Mouse (Mus musculus) lung, postnatal 36 days (tissue): ENCODE results near the gene Hist1h2bh.

Experiments
- DNase-seq: peaks from one replicate; pipeline ENCODE4 v3.0.0; 2022; ENCODE audit warnings: mixed read lengths

Hist1h2bh gene

GRCm38 (mm10) chr13:23529480-23530165, 13.6 kb downstream of the Hist1h2bh start:
- no peak for DNase-seq

GRCm38 (mm10) chr13:23529005-23529404, 14.2 kb downstream of the Hist1h2bh start:
- DNase-seq: no peak

- DNase-seq: peak; percentile 96
Observed at GRCm38 (mm10) chr13:23526312-23526711, 16.9 kb downstream of the Hist1h2bh start.

GRCm38 (mm10) chr13:23525901-23526300, 17.3 kb downstream of the Hist1h2bh start:
- DNase-seq: no peak

- peak; percentile 71 for DNase-seq
Observed at GRCm38 (mm10) chr13:23524654-23525053, 18.5 kb downstream of the Hist1h2bh start.

GRCm38 (mm10) chr13:23523976-23524375, 19.2 kb downstream of the Hist1h2bh start:
- no peak for DNase-seq

GRCm38 (mm10) chr13:23521703-23522102, 21.5 kb downstream of the Hist1h2bh start:
- DNase-seq: peak; percentile 90

GRCm38 (mm10) chr13:23519416-23519815, 23.8 kb downstream of the Hist1h2bh start:
- DNase-seq: peak; percentile 88

GRCm38 (mm10) chr13:23518885-23519284, 24.3 kb downstream of the Hist1h2bh start:
- DNase-seq: peak; percentile 90

GRCm38 (mm10) chr13:23518295-23518603, 24.9 kb downstream of the Hist1h2bh start:
- DNase-seq: no peak

- peak; percentile 95 for DNase-seq
Observed at GRCm38 (mm10) chr13:23517603-23518294, 25.4 kb downstream of the Hist1h2bh start.

GRCm38 (mm10) chr13:23516822-23517602, 26.2 kb downstream of the Hist1h2bh start:
- DNase-seq: peak; percentile 86

GRCm38 (mm10) chr13:23515826-23516620, 27.2 kb downstream of the Hist1h2bh start:
- no peak for DNase-seq

- no peak for DNase-seq
Observed at GRCm38 (mm10) chr13:23515281-23515680, 27.9 kb downstream of the Hist1h2bh start.

- DNase-seq: no peak
Observed at GRCm38 (mm10) chr13:23513517-23513916, 29.7 kb downstream of the Hist1h2bh start.

- DNase-seq: no peak
Observed at GRCm38 (mm10) chr13:23510127-23510526, 33.1 kb downstream of the Hist1h2bh start.

- no peak for DNase-seq
Observed at GRCm38 (mm10) chr13:23506819-23507515, 36.2 kb downstream of the Hist1h2bh start.

GRCm38 (mm10) chr13:23506351-23506750, 36.8 kb downstream of the Hist1h2bh start:
- DNase-seq: peak; percentile 44

GRCm38 (mm10) chr13:23505662-23506345, 37.4 kb downstream of the Hist1h2bh start:
- DNase-seq: no peak

- peak; percentile 70 for DNase-seq
Observed at GRCm38 (mm10) chr13:23503797-23504196, 39.4 kb downstream of the Hist1h2bh start.

GRCm38 (mm10) chr13:23502916-23503315, 40.3 kb downstream of the Hist1h2bh start:
- no peak for DNase-seq
